Mouse (Mus musculus): Measurements from ENCODE around the gene Trim47. TPM values are rescaled to one million over a fixed set of nuclear protein-coding genes. Genes with fewer than 3 reads are reported as not detected.

Trim47 gene
- 13.7 and 14.9 TPM in 2 replicates for polyA plus RNA-seq (2015; fragmentation: Nextera tagmentation; extraction: Ambion mirVana)

DNA sequence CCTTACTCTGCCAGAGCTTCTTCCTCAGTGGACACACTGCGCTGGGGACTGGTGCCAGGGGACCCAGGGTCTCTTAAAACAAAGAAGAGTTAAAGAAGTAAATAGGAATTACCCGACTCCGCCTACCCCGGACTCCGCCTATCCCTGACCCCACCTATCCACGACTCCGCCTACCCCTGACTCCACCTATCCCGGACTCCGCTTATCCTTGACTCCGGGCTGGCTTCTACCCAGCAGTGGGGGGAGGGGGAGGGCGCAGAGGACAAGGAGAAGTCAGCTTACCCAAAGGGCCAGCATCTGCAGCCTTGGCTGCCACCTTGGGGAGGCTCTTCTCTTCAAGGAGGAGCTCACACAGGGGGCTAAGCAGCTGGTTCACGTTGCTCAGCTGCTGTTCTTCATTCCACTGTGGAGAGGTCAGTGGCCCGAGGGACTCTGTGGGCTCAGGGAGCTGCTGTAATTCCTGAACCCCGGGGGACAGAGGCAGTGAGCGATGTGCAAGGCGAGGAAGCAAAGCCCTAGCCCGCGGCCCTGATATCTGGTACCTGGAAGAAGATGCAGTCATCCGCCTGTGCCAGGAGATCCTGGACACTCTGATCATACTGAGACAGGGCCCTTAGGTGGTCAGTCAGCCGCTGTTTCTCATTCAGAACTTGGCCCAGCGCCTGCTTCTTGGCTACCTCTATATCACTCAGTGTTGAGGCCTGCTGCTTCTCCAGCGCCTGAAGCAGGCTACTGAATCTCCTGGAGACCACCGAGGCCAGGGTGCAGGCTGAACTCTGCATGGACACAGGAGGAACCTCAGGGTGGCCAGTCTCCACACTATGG lies at the start of gene Trim47:
Trim47 (minus strand) TSS at position 55 of the 825 bp plus-strand sequence.

DNA sequence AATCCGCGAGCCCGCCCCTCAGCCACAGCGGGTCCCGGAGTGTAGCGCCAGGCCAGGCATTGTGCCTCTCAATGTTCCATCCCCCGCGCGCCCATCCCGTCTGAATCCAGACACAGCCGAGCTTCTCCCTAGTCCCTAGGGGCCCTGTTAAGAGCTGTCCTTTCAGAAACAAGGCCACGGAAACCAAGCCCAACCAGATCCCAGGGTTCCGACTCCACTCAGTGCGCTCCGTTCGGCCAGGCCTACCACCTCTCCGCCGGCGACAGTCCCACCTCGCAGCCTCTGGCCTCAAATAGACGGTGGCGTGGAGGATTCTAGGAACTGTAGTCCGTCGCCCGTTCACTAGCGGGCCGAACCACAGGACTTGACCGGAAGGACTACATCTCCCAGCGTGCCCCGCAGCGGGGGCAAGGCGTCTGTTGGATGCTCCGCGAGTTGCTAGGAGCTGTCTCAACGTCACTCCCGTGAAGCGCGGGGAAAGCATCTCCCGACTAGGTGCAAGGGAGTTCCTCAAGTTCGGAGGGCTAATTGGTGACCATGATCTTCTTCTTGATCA lies 41.0 kb upstream of the Trim47 start, which contains the start of gene Fbf1:
Fbf1 (minus strand) TSS at position 283 of the 556 bp plus-strand sequence.

GRCm38 (mm10) chr11:116138468-116139138 lies 11.6 kb upstream of the Trim47 start, which contains the start of gene Mrpl38:
Gene Mrpl38 (minus strand): TSS chr11:116138868.

DNA sequence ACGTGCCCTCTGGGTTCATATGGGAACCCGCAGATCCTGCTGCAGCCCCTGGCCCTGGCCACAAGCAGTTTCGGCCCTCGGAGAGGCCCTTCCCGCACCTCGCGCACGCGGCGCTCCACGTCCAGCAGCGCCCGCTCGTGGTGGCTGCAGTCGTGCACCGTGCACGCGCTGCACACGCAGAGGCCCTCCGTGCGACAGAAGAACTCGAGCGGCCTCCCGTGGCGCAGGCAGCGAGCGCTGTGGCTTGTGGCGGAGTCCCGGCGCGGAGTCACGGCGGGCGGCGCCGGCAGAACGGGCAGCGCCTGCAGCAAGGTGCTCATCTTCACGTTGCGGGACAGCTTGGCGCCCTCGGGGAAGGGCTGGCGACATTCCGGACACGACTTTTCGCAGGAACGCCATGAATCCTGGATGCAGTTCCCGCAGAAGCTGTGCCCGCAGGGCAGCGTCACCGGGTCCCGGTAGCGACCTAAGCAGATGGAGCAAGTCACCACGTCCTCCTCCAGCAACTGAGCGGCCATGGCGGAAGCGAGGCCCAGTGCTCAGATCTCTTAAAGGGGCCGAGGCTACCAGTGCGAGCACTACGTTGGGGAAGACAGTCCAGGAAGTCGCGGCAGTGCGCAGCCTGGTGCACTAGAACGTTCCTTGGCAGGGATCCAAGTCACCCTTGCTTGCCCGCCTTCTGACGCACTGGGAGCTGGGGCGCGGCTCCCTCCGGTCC lies 3.6 kb upstream of the Trim47 start, which contains the start of gene Trim65:
Trim65 (minus strand) TSS at position 641 of the 718 bp plus-strand sequence.

GRCm38 (mm10) chr11:116086258-116087193 lies 40.5 kb downstream of the Trim47 start, which contains the start of gene Wbp2:
Gene Wbp2 (minus strand): TSS chr11:116086995.

GRCm38 (mm10) chr11:116077446-116078204 lies 49.4 kb downstream of the Trim47 start, which contains the start of gene Unc13d:
Gene Unc13d (minus strand): TSS chr11:116077961.

Other genes starting within 250 kb of the Trim47 start
- 2.6 and 4.5 TPM in 2 replicates for gene Smim5, start 227.2 kb downstream of the Trim47 start, polyA plus RNA-seq (2015; fragmentation: Nextera tagmentation; extraction: Ambion mirVana)
- gene Smim6, start 215.2 kb downstream of the Trim47 start, polyA plus RNA-seq (2015; fragmentation: Nextera tagmentation; extraction: Ambion mirVana) = 0.24 and 0.79 TPM in 2 replicates
- 36.7 and 40.3 TPM in 2 replicates for gene Sap30bp, start 193.9 kb downstream of the Trim47 start, polyA plus RNA-seq (2015; fragmentation: Nextera tagmentation; extraction: Ambion mirVana)
- gene Recql5, start 193.7 kb downstream of the Trim47 start, polyA plus RNA-seq (2015; fragmentation: Nextera tagmentation; extraction: Ambion mirVana) = 10.4 and 12.7 TPM in 2 replicates
- 3.0 and 3.2 TPM in 2 replicates for gene Itgb4, start 152.5 kb downstream of the Trim47 start, polyA plus RNA-seq (2015; fragmentation: Nextera tagmentation; extraction: Ambion mirVana)
- gene Galk1, start 114.5 kb downstream of the Trim47 start, polyA plus RNA-seq (2015; fragmentation: Nextera tagmentation; extraction: Ambion mirVana) = 56.4 and 56.8 TPM in 2 replicates
- gene H3f3b, start 99.2 kb downstream of the Trim47 start, polyA plus RNA-seq (2015; fragmentation: Nextera tagmentation; extraction: Ambion mirVana) = 1,032 and 1,124 TPM in 2 replicates
- 22.2 and 24.0 TPM in 2 replicates for gene Unk, start 96.9 kb downstream of the Trim47 start, polyA plus RNA-seq (2015; fragmentation: Nextera tagmentation; extraction: Ambion mirVana)
- gene Unc13d, start 49.2 kb downstream of the Trim47 start, polyA plus RNA-seq (2015; fragmentation: Nextera tagmentation; extraction: Ambion mirVana) = 1.1 and 1.3 TPM in 2 replicates
- gene Wbp2, start 40.2 kb downstream of the Trim47 start, polyA plus RNA-seq (2015; fragmentation: Nextera tagmentation; extraction: Ambion mirVana) = 202 and 232 TPM in 2 replicates
- 3.1 and 3.7 TPM in 2 replicates for gene Trim65, start 3.9 kb upstream of the Trim47 start, polyA plus RNA-seq (2015; fragmentation: Nextera tagmentation; extraction: Ambion mirVana)
- 79.1 and 86.5 TPM in 2 replicates for gene Mrpl38, start 11.7 kb upstream of the Trim47 start, polyA plus RNA-seq (2015; fragmentation: Nextera tagmentation; extraction: Ambion mirVana)
- 25.2 and 31.7 TPM in 2 replicates for gene Fbf1, start 41.0 kb upstream of the Trim47 start, polyA plus RNA-seq (2015; fragmentation: Nextera tagmentation; extraction: Ambion mirVana)
- gene Ten1, start 71.6 kb upstream of the Trim47 start, polyA plus RNA-seq (2015; fragmentation: Nextera tagmentation; extraction: Ambion mirVana) = 56.7 and 57.3 TPM in 2 replicates
- 63.3 and 67.6 TPM in 2 replicates for gene Acox1, start 71.8 kb upstream of the Trim47 start, polyA plus RNA-seq (2015; fragmentation: Nextera tagmentation; extraction: Ambion mirVana)
- gene Evpl, start 110.9 kb upstream of the Trim47 start, polyA plus RNA-seq (2015; fragmentation: Nextera tagmentation; extraction: Ambion mirVana) = 2.0 and 2.2 TPM in 2 replicates
- gene Srp68, start 147.0 kb upstream of the Trim47 start, polyA plus RNA-seq (2015; fragmentation: Nextera tagmentation; extraction: Ambion mirVana) = 51.9 and 55.5 TPM in 2 replicates
- gene Galr2, start 153.7 kb upstream of the Trim47 start, polyA plus RNA-seq (2015; fragmentation: Nextera tagmentation; extraction: Ambion mirVana) = 0.41 and 0.54 TPM in 2 replicates
- gene Exoc7, start 180.0 kb upstream of the Trim47 start, polyA plus RNA-seq (2015; fragmentation: Nextera tagmentation; extraction: Ambion mirVana) = 102 and 125 TPM in 2 replicates
- gene Foxj1, start 208.2 kb upstream of the Trim47 start, polyA plus RNA-seq (2015; fragmentation: Nextera tagmentation; extraction: Ambion mirVana) = 12.5 and 13.7 TPM in 2 replicates

All from neural tube, postnatal 0 days (tissue).